Mouse (Mus musculus) lung, embryonic 16.5 days (tissue): ENCODE measurements around the gene Adcy7. TPM values are rescaled to one million over a fixed set of nuclear protein-coding genes. Genes with fewer than 3 reads are reported as not detected.

Experiments used
- ATAC-seq: fragments of 200-750 bp; cut with Nextera tagmentation; 2 replicates; pipeline ENCODE4 v1.8.0; 2017; ENCODE audit warnings: low read depth, mild to moderate bottlenecking, moderate library complexity
- H3K27ac ChIP-seq: fragments of 300-500 bp; sonication (generic); 2 replicates; pipeline ENCODE4 v1.5.1; 2014; ENCODE audit warnings: mild to moderate bottlenecking, control low read depth, low read length
- H3K27me3 ChIP-seq: fragments of 300-500 bp; sonication (generic); 2 replicates; pipeline ENCODE4 v1.6.1; 2014; ENCODE audit warnings: low read depth, low read length, mixed read lengths; ENCODE audit not compliant: control insufficient read depth, insufficient read depth
- H3K36me3 ChIP-seq: fragments of 300-500 bp; sonication (generic); 2 replicates; pipeline ENCODE4 v1.6.1; 2014; ENCODE audit warnings: low read length; ENCODE audit not compliant: control insufficient read depth, insufficient read depth
- H3K4me1 ChIP-seq: fragments of 300-500 bp; sonication (generic); replicated peaks from 2 replicates; pipeline ENCODE4 v1.6.1; 2014; ENCODE audit warnings: low read length, mixed read lengths; ENCODE audit not compliant: control insufficient read depth, insufficient read depth
- H3K4me2 ChIP-seq: fragments of 300-500 bp; sonication (generic); 2 replicates; pipeline ENCODE4 v1.6.1; 2014; ENCODE audit warnings: low read depth, low read length, control low read depth
- H3K4me3 ChIP-seq: fragments of 300-500 bp; sonication (generic); 2 replicates; pipeline ENCODE4 v1.5.1; 2014; ENCODE audit warnings: mild to moderate bottlenecking, low read length, control low read depth
- H3K9ac ChIP-seq: fragments of 300-500 bp; sonication (generic); 2 replicates; pipeline ENCODE4 v1.6.1; 2014; ENCODE audit warnings: low read length, control low read depth
- H3K9me3 ChIP-seq: fragments of 300-500 bp; sonication (generic); 2 replicates; pipeline ENCODE4 v1.6.1; 2016; ENCODE audit warnings: low read length; ENCODE audit not compliant: control insufficient read depth
- WGBS: fragments of 180-500 bp; shearing (Covaris S2); extraction: QIAGEN DNeasy Blood & Tissue Kit; methylation state at CpG from one replicate; pipeline ENCODE4 v1.1.7; 2014; 5-methylcytosine and 5-hydroxymethylcytosine counted together
- polyA plus RNA-seq: library from polyadenylated mRNA; unstranded; fragments of >200 nt; fragmentation: Nextera tagmentation; extraction: Ambion mirVana; gene quantifications from 2 replicates; pipeline ENCODE4 v1.2.1, GENCODE M21; 2015

Gene Adcy7
- polyA plus RNA-seq, 1 experiment from 2014 or later: 13.4 TPM

GRCm38 (mm10) chr8:88359959-88360358 lies 87.8 kb downstream of the Adcy7 start:
- H3K4me2 ChIP-seq: peak overlapping the region; percentile 90
- ATAC-seq: no peak
- no peaks in the 10 kb centered on the region for H3K9me3 ChIP-seq
- H3K36me3 ChIP-seq: peaks cover 30% of the 10 kb centered on the region
- WGBS: 62% methylated on average over 2 of the region's 2 CpGs
- no peak overlapping the region for H3K27ac ChIP-seq
- peaks cover 26% of the 10 kb centered on the region for H3K4me1 ChIP-seq
- H3K4me3 ChIP-seq: peak overlapping the region; percentile 99
- H3K27me3 ChIP-seq: no peaks in the 10 kb centered on the region
- H3K9ac ChIP-seq: no peak overlapping the region

DNA sequence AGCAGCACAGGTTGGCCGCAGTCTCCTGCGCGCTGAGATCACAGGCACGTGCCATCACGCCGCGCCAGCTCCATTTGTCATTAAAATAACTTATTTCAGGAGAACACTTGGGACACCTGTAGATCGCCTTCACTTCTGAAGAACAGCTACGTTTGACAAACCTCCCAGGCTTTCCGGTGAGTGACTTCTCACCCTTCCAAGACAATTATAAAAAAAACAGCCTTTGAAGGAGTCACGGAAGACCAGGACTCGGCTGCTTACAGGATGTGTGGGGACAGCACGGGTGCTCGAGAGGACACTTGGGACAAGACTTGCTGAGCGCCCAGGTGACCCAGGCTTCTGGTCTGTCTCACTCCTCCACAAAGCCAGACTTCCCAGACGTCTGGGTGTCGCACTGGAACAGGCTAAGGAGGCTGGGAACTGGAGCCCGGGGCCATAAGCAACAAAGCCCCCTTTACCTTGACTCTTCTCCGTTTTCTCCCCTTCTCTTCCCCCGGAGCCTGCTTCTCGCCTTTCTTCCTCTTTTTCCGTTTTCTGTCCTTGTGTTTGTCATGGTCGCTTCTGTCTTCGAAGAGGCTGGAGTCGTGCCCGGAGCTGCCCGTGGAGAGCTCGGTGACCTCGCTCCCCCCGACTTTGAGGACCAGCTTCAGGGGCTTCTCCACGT lies 89.0 kb downstream of the Adcy7 start:
- Histone ChIP-seq H3K4me2 (peak overlapping the region; percentile 90), H3K27me3 (no peaks in the 10 kb centered on the region), H3K9ac (peak overlapping the region; percentile 100), H3K9me3 (no peaks in the 10 kb centered on the region), H3K36me3 (peaks cover 23% of the 10 kb centered on the region), H3K4me3 (peak overlapping the region; percentile 99), H3K27ac (peak overlapping the region; percentile 87), H3K4me1 (peaks cover 26% of the 10 kb centered on the region)
- ATAC-seq: no peak
- WGBS: 1% methylated on average over 31 of the region's 31 CpGs

- Histone ChIP-seq H3K36me3 (peaks cover 17% of the 10 kb centered on the region), H3K9me3 (no peaks in the 10 kb centered on the region), H3K9ac (peak within 1 kb of the TSS; percentile 100), H3K4me2 (peak within 1 kb of the TSS; percentile 90), H3K27ac (peak within 1 kb of the TSS; percentile 87), H3K4me3 (peak within 1 kb of the TSS; percentile 99), H3K4me1 (peaks cover 26% of the 10 kb centered on the region), H3K27me3 (no peaks in the 10 kb centered on the region)
- under 1% methylated on average over 50 of the region's 91 CpGs for WGBS
- ATAC-seq: peak; percentile 90
These were observed 89.7 kb downstream of the Adcy7 start, which contains the start of gene Brd7 for GRCm38 (mm10) chr8:88361708-88362428. Brd7 (minus strand) TSS chr8:88362194.

GRCm38 (mm10) chr8:88362446-88363150 lies 90.4 kb downstream of the Adcy7 start:
- Histone ChIP-seq H3K27me3 (no peaks in the 10 kb centered on the region), H3K9me3 (no peaks in the 10 kb centered on the region), H3K4me1 (peaks cover 26% of the 10 kb centered on the region), H3K27ac (peak overlapping the region; percentile 72; the same call in 1 of the 2 replicates), H3K4me3 (peak overlapping the region; percentile 99), H3K9ac (peak overlapping the region; percentile 100), H3K4me2 (peak overlapping the region; percentile 90), H3K36me3 (peaks cover 11% of the 10 kb centered on the region)
- ATAC-seq: no peak; the same call in 1 of the 2 replicates
- WGBS: 24% methylated on average over 11 of the region's 11 CpGs

- Histone ChIP-seq H3K27ac (no peak overlapping the region), H3K4me3 (no peak overlapping the region), H3K9me3 (no peaks in the 10 kb centered on the region), H3K4me2 (no peak overlapping the region), H3K4me1 (0 out of 2 replicates have a peak, but pooled peaks cover 2% of the 10 kb centered on the region), H3K9ac (no peak overlapping the region), H3K27me3 (no peaks in the 10 kb centered on the region), H3K36me3 (no peaks in the 10 kb centered on the region)
- 10% methylated on average over 6 of the region's 6 CpGs for WGBS
- peak; percentile 75 for ATAC-seq
These were observed 97.0 kb downstream of the Adcy7 start for GRCm38 (mm10) chr8:88369221-88369620.

DNA sequence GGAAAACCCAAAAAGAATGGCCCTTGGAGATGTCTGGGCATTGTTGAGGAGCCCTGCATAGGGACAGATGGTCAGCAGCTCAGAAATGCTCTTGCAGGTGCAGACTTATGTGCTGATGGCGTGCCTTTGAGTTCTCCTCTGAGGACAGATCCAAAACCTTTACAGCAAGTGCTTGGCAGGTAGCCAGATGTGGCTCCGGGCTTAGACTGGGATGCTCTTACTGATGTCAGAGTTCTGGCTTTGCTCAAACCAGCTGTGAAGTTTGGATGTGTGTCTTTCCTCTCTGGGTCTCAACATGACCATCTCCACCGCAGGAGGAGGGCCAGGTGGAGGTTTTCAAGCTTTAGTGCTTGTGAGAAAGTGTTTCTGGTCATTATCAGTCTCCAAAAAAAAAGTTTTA lies 97.6 kb downstream of the Adcy7 start:
- 0 out of 2 replicates have a peak, but pooled peaks cover 2% of the 10 kb centered on the region for H3K4me1 ChIP-seq
- H3K27me3 ChIP-seq: no peaks in the 10 kb centered on the region
- no peaks in the 10 kb centered on the region for H3K36me3 ChIP-seq
- ATAC-seq: peak; percentile 41; the same call in 1 of the 2 replicates
- no peak overlapping the region for H3K9ac ChIP-seq
- WGBS: 33% methylated on average over 3 of the region's 3 CpGs
- H3K4me3 ChIP-seq: no peak overlapping the region
- H3K4me2 ChIP-seq: no peak overlapping the region
- no peaks in the 10 kb centered on the region for H3K9me3 ChIP-seq
- H3K27ac ChIP-seq: no peak overlapping the region

DNA sequence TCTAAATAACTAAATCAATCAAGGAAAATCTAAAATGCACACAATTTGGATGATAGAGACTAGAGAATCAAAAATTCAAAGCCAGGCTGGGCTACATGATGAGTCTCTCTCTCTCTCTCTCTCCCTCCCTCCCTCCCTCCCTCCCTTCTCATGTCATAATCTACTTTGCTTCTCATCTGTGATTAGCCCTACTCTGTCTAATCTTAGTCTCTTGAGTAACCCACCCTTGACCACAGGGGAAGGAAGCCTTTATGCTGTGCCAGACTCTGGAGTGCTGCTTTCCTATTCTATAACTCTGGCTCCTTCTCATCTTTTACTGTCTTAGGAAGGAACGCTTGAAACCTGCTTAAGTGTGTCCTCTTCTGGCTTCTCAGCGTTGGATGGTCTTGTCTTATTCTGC lies 99.3 kb downstream of the Adcy7 start:
- 81% methylated on average over 2 of the region's 2 CpGs for WGBS
- Histone ChIP-seq H3K9me3 (no peaks in the 10 kb centered on the region), H3K27ac (no peak overlapping the region), H3K4me2 (no peak overlapping the region), H3K9ac (no peak overlapping the region), H3K4me1 (0 out of 2 replicates have a peak, but pooled peaks cover 2% of the 10 kb centered on the region), H3K4me3 (no peak overlapping the region), H3K36me3 (no peaks in the 10 kb centered on the region), H3K27me3 (no peaks in the 10 kb centered on the region)
- no peak for ATAC-seq

DNA sequence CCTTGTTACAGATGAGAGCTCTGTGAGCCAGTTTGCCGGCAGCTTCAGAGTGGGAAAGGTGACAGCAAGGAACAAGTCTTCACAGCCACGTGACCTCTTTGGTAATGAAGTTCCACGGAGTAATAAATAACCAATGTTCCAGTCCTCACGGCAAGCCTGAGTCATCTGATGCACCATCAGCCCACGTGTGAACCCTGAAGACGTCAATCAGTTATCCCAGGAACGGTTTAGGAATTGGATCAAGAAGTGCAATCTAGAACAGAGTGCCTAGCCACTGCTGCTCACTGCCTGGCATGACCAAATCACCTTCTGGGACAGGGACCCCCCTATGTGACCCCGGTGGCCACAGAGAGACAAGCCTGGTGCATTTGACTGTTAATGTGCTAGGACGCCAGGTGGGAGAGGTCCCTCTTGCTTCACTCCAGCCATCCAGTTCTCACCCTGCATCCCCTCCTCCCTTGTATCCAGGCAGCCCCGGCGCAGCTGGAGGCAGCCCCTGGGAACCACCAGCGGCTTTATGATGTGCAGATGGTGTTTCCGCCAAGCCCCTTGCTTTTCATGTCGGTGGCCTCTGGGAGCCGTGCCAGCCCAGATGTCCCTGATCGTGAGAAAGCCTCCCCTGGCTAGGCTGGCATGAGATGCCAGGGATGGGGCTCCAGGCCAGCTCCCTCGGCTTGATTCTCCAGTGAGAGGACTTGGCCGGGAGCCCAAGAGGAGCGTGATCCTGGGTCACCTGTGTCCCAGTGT lies 104.8 kb downstream of the Adcy7 start:
- H3K4me2 ChIP-seq: no peak overlapping the region
- 46% methylated on average over 19 of the region's 19 CpGs for WGBS
- no peaks in the 10 kb centered on the region for H3K4me1 ChIP-seq
- no peak overlapping the region for H3K9ac ChIP-seq
- peak; percentile 36; the same call in 1 of the 2 replicates for ATAC-seq
- no peaks in the 10 kb centered on the region for H3K36me3 ChIP-seq
- no peaks in the 10 kb centered on the region for H3K27me3 ChIP-seq
- H3K4me3 ChIP-seq: no peak overlapping the region
- H3K9me3 ChIP-seq: no peaks in the 10 kb centered on the region
- no peak overlapping the region for H3K27ac ChIP-seq
